Comparison of ENCODE assay signal across 16 mouse cellular contexts in the genomic region with DNA sequence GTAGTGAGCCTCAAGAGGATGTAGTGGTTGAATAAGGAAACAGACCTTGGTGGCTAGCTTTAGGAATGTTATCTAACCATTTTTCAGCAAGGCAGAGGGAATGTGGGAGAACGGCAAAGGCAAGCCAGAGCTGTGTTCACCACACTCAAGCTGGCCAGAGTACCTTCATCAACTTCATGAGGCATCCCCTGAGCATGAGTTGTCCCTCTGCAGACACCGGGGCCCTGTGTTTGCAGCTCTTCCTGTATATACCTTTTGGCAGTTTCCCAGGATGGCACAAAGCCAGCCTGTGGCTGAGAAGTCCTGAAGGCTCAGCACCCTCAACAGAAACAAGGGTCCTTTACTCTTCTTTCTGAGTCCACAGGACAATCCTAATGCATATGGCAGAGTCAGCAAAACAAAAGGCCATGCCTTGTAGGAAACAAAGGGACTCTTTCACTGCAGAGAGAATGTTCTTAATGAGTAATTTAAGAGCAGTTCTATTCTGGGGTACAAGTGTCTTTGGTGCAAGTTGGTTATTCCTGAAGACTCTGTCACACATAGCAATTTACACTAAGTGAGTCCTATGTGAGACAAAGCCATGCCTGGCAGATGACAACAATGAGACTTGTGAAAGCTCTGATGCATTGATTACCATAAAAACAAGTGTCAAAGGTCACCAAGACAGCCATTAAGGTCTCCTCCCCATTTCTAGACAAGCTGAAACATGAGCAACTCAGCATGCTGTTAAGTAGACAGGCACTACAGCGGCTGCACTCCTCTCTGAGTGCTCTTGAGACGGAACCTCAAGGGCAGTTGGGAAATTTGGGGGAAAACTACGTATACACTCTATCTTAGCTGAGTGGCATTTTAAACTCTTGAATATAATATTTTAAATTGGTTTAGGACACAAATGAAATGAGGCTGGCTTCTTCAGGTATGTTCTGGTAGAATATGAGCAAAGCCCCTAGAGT.
DNase-seq lines count a peak whose midpoint lies in the region; ATAC-seq and TF ChIP-seq lines count a peak whose summit lies in the region.
"Had no signal": no experiment of that assay in that cellular context is flagged by ENCODE, and none has a peak within 500 bp of the region (broad histone marks: within the 10 kb centered on the region; RNA-seq: fewer than 3 reads in every experiment).

No protein-coding gene starts in this region.

- no peak overlapping the region for H3K27ac ChIP-seq in liver, embryonic 11.5 days (ENCODE audit: low read depth, low read length)
- no peak overlapping the region for H3K27ac ChIP-seq in liver, postnatal 0 days (ENCODE audit: low read depth)
- H3K27ac ChIP-seq in gastrocnemius, adult 2 months: no peak overlapping the region
- H3K27ac ChIP-seq: embryonic facial prominence, embryonic 12.5 days; heart, embryonic 13.5 days; liver, embryonic 13.5 days; stomach, embryonic 15.5 days had no signal

- no peak for TF ChIP-seq EP300 in liver, postnatal 0 days (IDR thresholded peaks at IDR 0.05; ENCODE audit: low read depth)

- WGBS in liver, embryonic 11.5 days: 76% methylated on average over 5 of the region's 5 CpGs
- WGBS in liver, postnatal 0 days (ENCODE audit: insufficient replicate concordance): 74% methylated on average over 5 of the region's 5 CpGs

- no peak overlapping the region for H3K4me3 ChIP-seq in liver, embryonic 11.5 days (ENCODE audit: low read depth, low read length)
- no peak overlapping the region for H3K4me3 ChIP-seq in liver, postnatal 0 days (ENCODE audit: low read depth, low read length)
- no peak overlapping the region for H3K4me3 ChIP-seq in gastrocnemius, adult 2 months
- H3K4me3 ChIP-seq: embryonic facial prominence, embryonic 12.5 days; heart, embryonic 13.5 days; liver, embryonic 13.5 days; stomach, embryonic 15.5 days had no signal

- no peak for TF ChIP-seq CTCF in liver, postnatal 0 days (IDR thresholded peaks at IDR 0.05; ENCODE audit: low read depth)
- no peak for TF ChIP-seq CTCF in gastrocnemius, adult 2 months (IDR thresholded peaks at IDR 0.05)

- no peak for DNase-seq in frontal cortex, postnatal 25 days (ENCODE audit: low spot score in 2 of 2)
- peak; percentile 16 for DNase-seq in liver, embryonic 11.5 days (ENCODE audit: low spot score)
- no peak for DNase-seq in liver, postnatal 0 days
- DNase-seq in R1 (ENCODE audit: low read depth, low spot score): peak; percentile 33
- DNase-seq in lung, postnatal 25 days (ENCODE audit: low spot score): peak; percentile 5
- DNase-seq in gastrocnemius, adult 2 months: no peak
- no peak for DNase-seq in gastrocnemius, adult 8-10 months (ENCODE audit: low spot score in 2 of 2)
- DNase-seq: cerebellum, adult 18-20 months; gastrocnemius, postnatal 36 days; liver, embryonic 13.5 days; thymus, postnatal 14 days had no signal

- peak; percentile 59; the same call in 1 of the 2 replicates for ATAC-seq in frontal cortex, adult (ENCODE audit: low TSS enrichment)
- no peak for ATAC-seq in liver, embryonic 11.5 days (replicated peaks; ENCODE audit: low FRiP score)
- no peak for ATAC-seq in liver, postnatal 0 days
- ATAC-seq: hindbrain, embryonic 16.5 days had no signal

- H3K9me3 ChIP-seq in liver, embryonic 11.5 days (ENCODE audit: control insufficient read depth, low read length): no peaks in the 10 kb centered on the region
- H3K9me3 ChIP-seq in liver, postnatal 0 days (ENCODE audit: low read length): no peaks in the 10 kb centered on the region
- H3K9me3 ChIP-seq: embryonic facial prominence, embryonic 12.5 days; heart, embryonic 13.5 days; liver, embryonic 13.5 days; stomach, embryonic 15.5 days had no signal

- peaks cover 7% of the 10 kb centered on the region for H3K4me1 ChIP-seq in liver, embryonic 11.5 days (replicated peaks; ENCODE audit: control insufficient read depth, insufficient read depth, low read length)
- H3K4me1 ChIP-seq in liver, postnatal 0 days (ENCODE audit: insufficient read depth): no peaks in the 10 kb centered on the region
- H3K4me1 ChIP-seq: embryonic facial prominence, embryonic 12.5 days; stomach, embryonic 15.5 days had no signal

- H3K27me3 ChIP-seq in liver, embryonic 11.5 days (replicated peaks; ENCODE audit: control insufficient read depth, insufficient read depth, low read length): no peaks in the 10 kb centered on the region
- no peaks in the 10 kb centered on the region for H3K27me3 ChIP-seq in liver, postnatal 0 days (ENCODE audit: insufficient read depth, low read length)
- H3K27me3 ChIP-seq: embryonic facial prominence, embryonic 12.5 days; heart, embryonic 13.5 days; liver, embryonic 13.5 days; stomach, embryonic 15.5 days had no signal

- H3K4me2 ChIP-seq in liver, embryonic 11.5 days: no peak overlapping the region
- no peak overlapping the region for H3K4me2 ChIP-seq in liver, postnatal 0 days (ENCODE audit: low read depth, low read length)
- H3K4me2 ChIP-seq: embryonic facial prominence, embryonic 12.5 days; heart, embryonic 13.5 days; liver, embryonic 13.5 days; stomach, embryonic 15.5 days had no signal

- H3K36me3 ChIP-seq in liver, embryonic 11.5 days (ENCODE audit: control insufficient read depth, insufficient read depth, low read length): no peaks in the 10 kb centered on the region
- H3K36me3 ChIP-seq in liver, postnatal 0 days (replicated peaks; ENCODE audit: insufficient read depth, low read length): no peaks in the 10 kb centered on the region
- H3K36me3 ChIP-seq: embryonic facial prominence, embryonic 12.5 days; heart, embryonic 13.5 days; liver, embryonic 13.5 days; stomach, embryonic 15.5 days had no signal

- intact Hi-C loops in gastrocnemius, adult 2 months (cut with DNase I): no loop called here

- H3K9ac ChIP-seq in liver, embryonic 11.5 days (ENCODE audit: low read depth, low read length): no peak overlapping the region
- H3K9ac ChIP-seq in liver, postnatal 0 days (replicated peaks): no peak overlapping the region
- H3K9ac ChIP-seq: embryonic facial prominence, embryonic 12.5 days; heart, embryonic 13.5 days; liver, embryonic 13.5 days; stomach, embryonic 15.5 days had no signal

Comparison
In these comparisons a context has a peak if more than half of its experiments do, and no peak if none do; other contexts are left out.
1. DNase-seq: peak in liver, embryonic 11.5 days (single experiment), R1 (single experiment) and lung, postnatal 25 days (single experiment); none in frontal cortex, postnatal 25 days (0 of 2), liver, postnatal 0 days (single experiment), gastrocnemius, adult 2 months (single experiment) and gastrocnemius, adult 8-10 months (0 of 2).